Mouse (Mus musculus): ENCODE results near the gene Camta1. TPM values are rescaled to one million over a fixed set of nuclear protein-coding genes. Genes with fewer than 3 reads are reported as not detected.

Gene Camta1
- total RNA-seq, 1 experiment, result 9.3 TPM

- Histone ChIP-seq H3K36me3 (ENCODE audit: control insufficient read depth, insufficient read depth, low read length, poor library complexity, severe bottlenecking) (no peaks in the 10 kb centered on the region), H3K4me1 (ENCODE audit: control insufficient read depth in 2 of 2, insufficient read depth in 2 of 2, low read length in 2 of 2, poor library complexity in 1 of 2) (peaks cover 6 to 28% of the 10 kb centered on the region in 2 experiments; a peak in 3 of 4 replicates), H3K4me3 (ENCODE audit: insufficient read depth in 1 of 2, low read depth in 1 of 2, low read length in 2 of 2, poor library complexity in 1 of 2, severe bottlenecking in 1 of 2) (peak overlapping the region; percentile 31 to 36; a peak in 2 of 4 replicates), H3K9ac (ENCODE audit: insufficient read depth, low read depth, low read length, poor library complexity, severe bottlenecking) (peak overlapping the region; percentile 64), H3K27ac (ENCODE audit: insufficient read depth, low read depth, low read length, poor library complexity, severe bottlenecking) (peak overlapping the region; percentile 91), H3K9me3 (ENCODE audit: control insufficient read depth, insufficient read depth, low read depth, low read length) (no peaks in the 10 kb centered on the region)
- TF ChIP-seq MAFK (IDR thresholded peaks at IDR 0.05; ENCODE audit: insufficient read depth, low read depth, low read length), result no peak
- TF ChIP-seq ZC3H11A (IDR thresholded peaks at IDR 0.05; ENCODE audit: borderline replicate concordance, low read depth, low read length), result no peak
- no peak for TF ChIP-seq CHD2 (IDR thresholded peaks at IDR 0.05; ENCODE audit: low read depth, low read length)
- no peak for TF ChIP-seq ZNF384 (IDR thresholded peaks at IDR 0.05; ENCODE audit: low read depth, low read length)
- TF ChIP-seq HCFC1 (IDR thresholded peaks at IDR 0.05; ENCODE audit: borderline replicate concordance, insufficient read depth, low read length), result no peak
- in situ Hi-C loops (cut with MboI; ENCODE audit: low sequenced_read_pairs in 2 of 2, unreplicated experiment in 2 of 2), result loop anchor here in 1 of 2 experiments (25.0 kb wide), 1 partner anchor 227 kb away; the partner anchor contains the start of gene Slc45a1
- DNase-seq (ENCODE audit: low read depth, low spot score), result no peak
These were observed 972.3 kb downstream of the Camta1 start for GRCm38 (mm10) chr4:150889273-150889954.

DNA sequence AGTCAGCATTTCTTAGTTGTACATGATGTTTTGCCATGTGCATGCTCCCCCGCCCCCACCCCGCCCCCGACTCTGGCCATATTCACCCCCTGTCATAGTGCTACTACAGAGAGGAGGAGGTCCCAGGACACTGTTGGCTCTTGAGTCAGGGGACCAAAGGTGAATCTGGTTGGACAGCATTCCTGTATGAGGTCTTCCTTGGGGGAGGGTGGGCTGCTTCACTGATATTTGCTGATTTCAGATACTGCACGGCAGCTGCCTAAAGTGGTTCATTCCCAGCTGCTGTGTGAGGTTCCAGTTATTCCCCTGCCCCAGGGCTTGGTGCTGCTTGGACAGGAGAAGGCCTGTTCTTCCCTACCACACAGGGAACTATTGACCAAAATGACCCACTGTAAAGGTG lies 973.2 kb downstream of the Camta1 start:
- Histone ChIP-seq H3K36me3 (ENCODE audit: control insufficient read depth, insufficient read depth, low read length, poor library complexity, severe bottlenecking) (no peaks in the 10 kb centered on the region), H3K4me3 (ENCODE audit: insufficient read depth in 1 of 2, low read depth in 1 of 2, low read length in 2 of 2, poor library complexity in 1 of 2, severe bottlenecking in 1 of 2) (no peak overlapping the region), H3K27ac (ENCODE audit: insufficient read depth, low read depth, low read length, poor library complexity, severe bottlenecking) (peak overlapping the region; percentile 91), H3K9me3 (ENCODE audit: control insufficient read depth, insufficient read depth, low read depth, low read length) (no peaks in the 10 kb centered on the region), H3K9ac (ENCODE audit: insufficient read depth, low read depth, low read length, poor library complexity, severe bottlenecking) (no peak overlapping the region), H3K4me1 (ENCODE audit: control insufficient read depth in 2 of 2, insufficient read depth in 2 of 2, low read length in 2 of 2, poor library complexity in 1 of 2) (peaks cover 6 to 24% of the 10 kb centered on the region in 2 experiments; a peak in 3 of 4 replicates)
- TF ChIP-seq HCFC1 (IDR thresholded peaks at IDR 0.05; ENCODE audit: borderline replicate concordance, insufficient read depth, low read length), result no peak
- no peak for TF ChIP-seq ZNF384 (IDR thresholded peaks at IDR 0.05; ENCODE audit: low read depth, low read length)
- no peak for TF ChIP-seq CHD2 (IDR thresholded peaks at IDR 0.05; ENCODE audit: low read depth, low read length)
- TF ChIP-seq ZC3H11A (IDR thresholded peaks at IDR 0.05; ENCODE audit: borderline replicate concordance, low read depth, low read length), result no peak
- TF ChIP-seq MAFK (IDR thresholded peaks at IDR 0.05; ENCODE audit: insufficient read depth, low read depth, low read length), result no peak
- in situ Hi-C loops (cut with MboI; ENCODE audit: low sequenced_read_pairs in 2 of 2, unreplicated experiment in 2 of 2), result loop anchor here in 1 of 2 experiments (25.0 kb wide), 1 partner anchor 226 kb away; the partner anchor contains the start of gene Slc45a1
- no peak for DNase-seq (ENCODE audit: low read depth, low spot score)

DNA sequence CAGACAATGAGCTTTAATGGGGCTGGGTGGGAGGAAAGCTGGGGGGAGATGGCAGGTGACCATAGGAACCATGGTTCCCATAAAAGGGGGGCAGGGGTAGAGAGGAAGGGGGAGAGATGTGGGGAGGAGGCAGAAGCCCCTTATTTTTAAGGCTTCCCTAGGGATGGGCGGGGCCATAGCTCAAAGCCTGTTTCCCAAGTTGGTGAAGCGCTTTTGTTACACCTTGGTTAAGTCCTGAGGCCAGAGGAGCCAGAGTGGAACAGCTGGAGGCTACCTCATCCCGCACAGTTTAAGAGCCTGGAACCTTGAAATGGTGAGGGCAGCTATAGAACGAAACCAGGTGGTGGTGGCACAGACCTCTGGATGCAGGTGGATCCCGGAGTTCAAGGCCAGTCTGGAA lies 973.8 kb downstream of the Camta1 start:
- Histone ChIP-seq H3K9ac (ENCODE audit: insufficient read depth, low read depth, low read length, poor library complexity, severe bottlenecking) (no peak overlapping the region), H3K36me3 (ENCODE audit: control insufficient read depth, insufficient read depth, low read length, poor library complexity, severe bottlenecking) (no peaks in the 10 kb centered on the region), H3K27ac (ENCODE audit: insufficient read depth, low read depth, low read length, poor library complexity, severe bottlenecking) (peak overlapping the region; percentile 74), H3K9me3 (ENCODE audit: control insufficient read depth, insufficient read depth, low read depth, low read length) (no peaks in the 10 kb centered on the region), H3K4me3 (ENCODE audit: insufficient read depth in 1 of 2, low read depth in 1 of 2, low read length in 2 of 2, poor library complexity in 1 of 2, severe bottlenecking in 1 of 2) (no peak overlapping the region), H3K4me1 (ENCODE audit: control insufficient read depth in 2 of 2, insufficient read depth in 2 of 2, low read length in 2 of 2, poor library complexity in 1 of 2) (peaks cover 6 to 20% of the 10 kb centered on the region in 2 experiments; a peak in 3 of 4 replicates)
- in situ Hi-C loops (cut with MboI; ENCODE audit: low sequenced_read_pairs in 2 of 2, unreplicated experiment in 2 of 2), result loop anchor here in 1 of 2 experiments (25.0 kb wide), 1 partner anchor 226 kb away; the partner anchor contains the start of gene Slc45a1
- DNase-seq (ENCODE audit: low read depth, low spot score), result no peak
- TF ChIP-seq CHD2 (IDR thresholded peaks at IDR 0.05; ENCODE audit: low read depth, low read length) (no peak), ZNF384 (IDR thresholded peaks at IDR 0.05; ENCODE audit: low read depth, low read length) (no peak), MAFK (IDR thresholded peaks at IDR 0.05; ENCODE audit: insufficient read depth, low read depth, low read length) (no peak), ZC3H11A (IDR thresholded peaks at IDR 0.05; ENCODE audit: borderline replicate concordance, low read depth, low read length) (no peak), HCFC1 (IDR thresholded peaks at IDR 0.05; ENCODE audit: borderline replicate concordance, insufficient read depth, low read length) (no peak)

GRCm38 (mm10) chr4:150882632-150883031 lies 979.0 kb downstream of the Camta1 start:
- Histone ChIP-seq H3K36me3 (ENCODE audit: control insufficient read depth, insufficient read depth, low read length, poor library complexity, severe bottlenecking) (no peaks in the 10 kb centered on the region), H3K4me3 (ENCODE audit: insufficient read depth in 1 of 2, low read depth in 1 of 2, low read length in 2 of 2, poor library complexity in 1 of 2, severe bottlenecking in 1 of 2) (no peak overlapping the region), H3K4me1 (ENCODE audit: control insufficient read depth in 2 of 2, insufficient read depth in 2 of 2, low read length in 2 of 2, poor library complexity in 1 of 2) (no peaks in the 10 kb centered on the region; a peak in 1 of 4 replicates), H3K9ac (ENCODE audit: insufficient read depth, low read depth, low read length, poor library complexity, severe bottlenecking) (no peak overlapping the region), H3K9me3 (ENCODE audit: control insufficient read depth, insufficient read depth, low read depth, low read length) (no peaks in the 10 kb centered on the region), H3K27ac (ENCODE audit: insufficient read depth, low read depth, low read length, poor library complexity, severe bottlenecking) (no peak overlapping the region)
- in situ Hi-C loops (cut with MboI; ENCODE audit: low sequenced_read_pairs in 2 of 2, unreplicated experiment in 2 of 2), result loop anchor here in 1 of 2 experiments (25.0 kb wide), 1 partner anchor 220 kb away; the partner anchor contains the start of gene Slc45a1
- TF ChIP-seq MAFK (IDR thresholded peaks at IDR 0.05; ENCODE audit: insufficient read depth, low read depth, low read length) (no peak), HCFC1 (IDR thresholded peaks at IDR 0.05; ENCODE audit: borderline replicate concordance, insufficient read depth, low read length) (no peak), ZNF384 (IDR thresholded peaks at IDR 0.05; ENCODE audit: low read depth, low read length) (no peak), CHD2 (IDR thresholded peaks at IDR 0.05; ENCODE audit: low read depth, low read length) (no peak), ZC3H11A (IDR thresholded peaks at IDR 0.05; ENCODE audit: borderline replicate concordance, low read depth, low read length) (no peak)
- no peak for DNase-seq (ENCODE audit: low read depth, low spot score)

All from ES-E14 (cell line).